Mouse (Mus musculus) layer of hippocampus, postnatal 25 days (tissue): ENCODE results near the gene Slf2. TPM values are rescaled to one million over a fixed set of nuclear protein-coding genes. Genes with fewer than 3 reads are reported as not detected.

ENCODE experiments used
- DNase-seq, 2 experiments: peaks; one replicate each; pipeline ENCODE4 v3.0.0; 2022; ENCODE audit warnings: mixed read lengths in 2 of 2, low spot score in 1 of 2; ENCODE audit errors: extremely low spot score in 1 of 2
- total RNA-seq, 2 experiments: library from RNA; stranded (reverse); gene quantifications; 2 replicates each; pipeline ENCODE4 v1.2.3; 2021

The Slf2 gene
- 10 to 100 TPM; 31.8 to 39.3 TPM for total RNA-seq

GRCm38 (mm10) chr19:44930744-44931453 is at the start of gene Slf2:
TSS of gene Slf2 (plus strand) at chr19:44931151.
- peak; percentile 97 to 98 for DNase-seq

- DNase-seq: no peak
Measured at GRCm38 (mm10) chr19:44882552-44883024, 48.4 kb upstream of the Slf2 start.

GRCm38 (mm10) chr19:44884331-44884730 is 46.6 kb upstream of the Slf2 start:
- no peak for DNase-seq

GRCm38 (mm10) chr19:44886475-44886874 is 44.5 kb upstream of the Slf2 start:
- DNase-seq: no peak

GRCm38 (mm10) chr19:44887679-44888235 is 43.2 kb upstream of the Slf2 start:
- DNase-seq: peak; percentile 68 to 84

- no peak for DNase-seq
Measured at GRCm38 (mm10) chr19:44889548-44889947, 41.4 kb upstream of the Slf2 start.

GRCm38 (mm10) chr19:44891446-44891845 is 39.5 kb upstream of the Slf2 start:
- no peak for DNase-seq

- peak in 1 of 2 experiments; percentile 42 for DNase-seq
Measured at GRCm38 (mm10) chr19:44893231-44893871, 37.6 kb upstream of the Slf2 start.

- DNase-seq: peak; percentile 52 to 64
Measured at GRCm38 (mm10) chr19:44895245-44895644, 35.7 kb upstream of the Slf2 start.

GRCm38 (mm10) chr19:44896450-44896849 is 34.5 kb upstream of the Slf2 start:
- DNase-seq: no peak

GRCm38 (mm10) chr19:44897521-44897920 is 33.4 kb upstream of the Slf2 start:
- DNase-seq: no peak

GRCm38 (mm10) chr19:44898646-44899045 is 32.3 kb upstream of the Slf2 start:
- DNase-seq: no peak

- DNase-seq: no peak
Measured at GRCm38 (mm10) chr19:44899104-44899793, 31.7 kb upstream of the Slf2 start.

- DNase-seq: no peak
Measured at GRCm38 (mm10) chr19:44899947-44900773, 30.8 kb upstream of the Slf2 start.

- DNase-seq: no peak
Measured at GRCm38 (mm10) chr19:44901047-44901446, 29.9 kb upstream of the Slf2 start.

GRCm38 (mm10) chr19:44902324-44902723 is 28.6 kb upstream of the Slf2 start:
- DNase-seq: no peak

GRCm38 (mm10) chr19:44903343-44904000 is 27.5 kb upstream of the Slf2 start:
- DNase-seq: no peak

GRCm38 (mm10) chr19:44904141-44904720 is 26.7 kb upstream of the Slf2 start:
- DNase-seq: no peak

GRCm38 (mm10) chr19:44905316-44905715 is 25.6 kb upstream of the Slf2 start:
- DNase-seq: no peak
